Mouse (Mus musculus): Measurements from ENCODE around the gene Birc2.
A peak's percentile ranks its signal among the peaks of the same experiment; 100 is the strongest.

DNA sequence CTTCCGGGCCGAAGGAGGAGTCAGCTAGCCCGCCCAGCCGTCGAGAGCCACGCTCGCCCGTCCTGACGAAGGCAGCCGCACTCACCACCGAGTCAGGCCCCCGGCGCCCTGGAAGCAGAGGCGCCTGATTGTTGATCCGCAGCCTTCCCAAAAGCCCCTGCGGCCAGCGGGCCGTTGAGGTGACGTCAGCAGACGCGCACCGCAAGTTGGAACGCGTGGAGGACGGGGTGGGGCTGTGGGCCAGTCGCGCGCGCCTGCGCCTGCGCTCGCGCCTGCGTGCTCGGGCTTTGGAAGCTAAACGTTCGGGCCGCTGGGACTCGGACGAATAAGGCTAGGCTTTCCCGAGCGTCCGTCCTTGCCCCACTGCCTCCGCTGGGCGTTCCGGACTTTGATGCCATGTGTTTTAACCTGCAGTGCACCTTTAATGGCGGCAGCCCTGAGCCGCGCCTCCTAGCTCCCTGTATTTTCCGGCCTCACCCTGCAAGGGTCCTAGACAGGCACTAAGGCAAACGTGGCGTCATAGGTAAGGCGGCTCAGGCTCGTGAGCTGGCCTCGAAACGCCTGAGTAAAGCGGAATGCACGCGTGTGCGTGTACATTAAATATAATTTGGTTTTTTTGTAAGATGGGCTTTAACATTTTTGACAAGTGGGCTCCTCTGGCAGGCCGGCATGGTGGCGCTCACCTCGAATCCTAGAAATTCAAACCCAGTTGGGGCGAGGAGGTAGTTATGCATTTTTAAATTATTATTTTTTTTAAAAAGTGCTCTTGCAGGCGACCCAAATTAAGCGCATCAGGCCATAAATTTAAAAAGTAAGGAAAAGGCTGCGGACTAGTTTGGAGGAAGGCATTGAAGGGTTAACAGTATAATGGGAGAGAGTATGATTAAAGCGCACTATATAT lies at the start of gene Birc2:
- peak; percentile 23; the same call in 1 of the 2 replicates for TF ChIP-seq CTCF (IDR thresholded peaks at IDR 0.05; ENCODE audit: low read depth)
- peak; percentile 67; the same call in 1 of the 2 replicates for TF ChIP-seq EP300 (IDR thresholded peaks at IDR 0.05; ENCODE audit: low read depth)

All from liver, postnatal 0 days (tissue).